Mouse (Mus musculus) neural tube, embryonic 11.5 days (tissue): Measurements from ENCODE around the gene Ndufb2. TPM values are rescaled to one million over a fixed set of nuclear protein-coding genes. Genes with fewer than 3 reads are reported as not detected.

Experiments
- ATAC-seq: fragments of 200-750 bp; cut with Nextera tagmentation; 2 replicates; pipeline ENCODE4 v1.8.0; 2017; ENCODE audit warnings: moderate number of reproducible peaks, mild to moderate bottlenecking, moderate TSS enrichment, moderate library complexity; ENCODE audit not compliant: insufficient read depth, low FRiP score, low TSS enrichment
- DNase-seq: peaks from one replicate; pipeline ENCODE4 v3.0.0-alpha.2; 2015; ENCODE audit warnings: low spot score
- H3K27ac ChIP-seq: fragments of 300-500 bp; sonication (generic); 2 replicates; pipeline ENCODE4 v1.5.1; 2014; ENCODE audit warnings: low read depth, mild to moderate bottlenecking, low read length
- H3K27me3 ChIP-seq: fragments of 300-500 bp; sonication (generic); 2 replicates; pipeline ENCODE4 v1.6.1; 2014; ENCODE audit warnings: mild to moderate bottlenecking, low read length, mixed read lengths; ENCODE audit not compliant: control insufficient read depth, insufficient read depth
- H3K36me3 ChIP-seq: fragments of 300-500 bp; sonication (generic); 2 replicates; pipeline ENCODE4 v1.6.1; 2014; ENCODE audit warnings: mild to moderate bottlenecking, low read length, moderate library complexity, mixed read lengths; ENCODE audit not compliant: control insufficient read depth, insufficient read depth
- H3K4me1 ChIP-seq: fragments of 300-500 bp; sonication (generic); 2 replicates; pipeline ENCODE4 v1.6.1; 2014; ENCODE audit warnings: low read length, mixed read lengths; ENCODE audit not compliant: control insufficient read depth, insufficient read depth
- H3K4me2 ChIP-seq: fragments of 300-500 bp; sonication (generic); 2 replicates; pipeline ENCODE4 v1.6.1; 2014; ENCODE audit warnings: low read depth, mild to moderate bottlenecking, moderate library complexity
- H3K4me3 ChIP-seq: fragments of 300-500 bp; sonication (generic); 2 replicates; pipeline ENCODE4 v1.5.1; 2014; ENCODE audit warnings: low read depth, low read length
- H3K9ac ChIP-seq: fragments of 300-500 bp; sonication (generic); 2 replicates; pipeline ENCODE4 v1.6.1; 2014; ENCODE audit warnings: mild to moderate bottlenecking, low read length
- H3K9me3 ChIP-seq: fragments of 300-500 bp; sonication (generic); 2 replicates; pipeline ENCODE4 v1.6.1; 2016; ENCODE audit warnings: low read length; ENCODE audit not compliant: control insufficient read depth
- WGBS: fragments of 180-500 bp; shearing (Covaris S2); extraction: QIAGEN DNeasy Blood & Tissue Kit; methylation state at CpG from one replicate; pipeline ENCODE4 v1.1.7; 2014; 5-methylcytosine and 5-hydroxymethylcytosine counted together
- polyA plus RNA-seq: library from polyadenylated mRNA; unstranded; fragments of >200 nt; fragmentation: Nextera tagmentation; extraction: Ambion mirVana; gene quantifications from 2 replicates; pipeline ENCODE4 v1.2.1, GENCODE M21; 2014

Ndufb2 gene
- polyA plus RNA-seq, 1 experiment from 2014 or later, result 273 TPM

GRCm38 (mm10) chr6:39604565-39604964, 12.2 kb downstream of the Ndufb2 start:
- no peak overlapping the region for H3K27ac ChIP-seq
- no peaks in the 10 kb centered on the region for H3K9me3 ChIP-seq
- no peak overlapping the region for H3K4me2 ChIP-seq
- H3K4me3 ChIP-seq, result no peak overlapping the region
- 84% methylated on average over 5 of the region's 5 CpGs for WGBS
- H3K9ac ChIP-seq, result no peak overlapping the region
- no peak for DNase-seq
- H3K36me3 ChIP-seq, result peaks cover 2% of the 10 kb centered on the region; the same call in 1 of the 2 replicates
- ATAC-seq, result no peak
- no peaks in the 10 kb centered on the region for H3K27me3 ChIP-seq
- no peaks in the 10 kb centered on the region for H3K4me1 ChIP-seq

DNA sequence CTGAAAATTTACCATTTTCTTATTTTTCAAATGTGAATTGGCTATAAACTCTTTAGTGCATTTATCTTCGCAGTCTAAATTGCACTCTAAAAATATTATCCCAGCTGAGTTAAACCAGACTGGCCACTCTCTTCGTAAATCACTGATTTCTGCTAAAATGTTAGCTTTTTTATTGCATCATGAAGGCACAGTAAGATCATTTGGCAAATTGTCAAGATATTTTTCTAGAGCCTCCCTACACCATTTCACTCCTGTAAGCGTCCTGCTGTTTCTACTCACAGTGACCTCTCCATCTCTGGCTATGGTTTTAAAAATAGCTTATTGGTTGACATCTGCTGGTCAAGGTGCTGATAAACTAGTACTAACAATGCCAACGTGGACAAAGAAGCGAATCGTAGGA, 13.7 kb downstream of the Ndufb2 start:
- no peak overlapping the region for H3K4me2 ChIP-seq
- 92% methylated on average over 6 of the region's 6 CpGs for WGBS
- no peaks in the 10 kb centered on the region for H3K9me3 ChIP-seq
- H3K9ac ChIP-seq, result no peak overlapping the region
- no peak overlapping the region for H3K27ac ChIP-seq
- H3K4me3 ChIP-seq, result no peak overlapping the region
- H3K27me3 ChIP-seq, result no peaks in the 10 kb centered on the region
- ATAC-seq, result no peak
- no peaks in the 10 kb centered on the region for H3K4me1 ChIP-seq
- DNase-seq, result no peak
- H3K36me3 ChIP-seq, result no peaks in the 10 kb centered on the region

DNA sequence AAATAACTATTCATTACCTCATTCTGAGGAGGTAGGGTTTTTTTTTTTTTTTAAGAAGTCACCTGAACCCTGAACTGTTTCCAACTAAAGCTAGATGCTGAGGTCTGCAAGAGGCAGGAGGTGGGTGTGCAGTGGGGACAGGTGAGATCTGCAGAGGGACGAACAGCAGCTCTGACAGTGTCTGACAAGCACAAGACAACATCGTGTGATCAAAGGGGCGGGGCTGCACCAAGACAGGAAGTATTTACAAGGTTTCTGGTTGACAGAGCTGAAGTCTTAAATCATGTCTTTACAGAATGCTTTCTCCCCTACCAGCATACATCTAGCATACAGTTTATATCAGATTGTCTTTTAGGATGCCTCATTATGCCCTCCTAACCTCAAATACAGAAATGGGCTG, 14.5 kb downstream of the Ndufb2 start:
- 85% methylated on average over 3 of the region's 3 CpGs for WGBS
- H3K4me1 ChIP-seq, result no peaks in the 10 kb centered on the region

DNA sequence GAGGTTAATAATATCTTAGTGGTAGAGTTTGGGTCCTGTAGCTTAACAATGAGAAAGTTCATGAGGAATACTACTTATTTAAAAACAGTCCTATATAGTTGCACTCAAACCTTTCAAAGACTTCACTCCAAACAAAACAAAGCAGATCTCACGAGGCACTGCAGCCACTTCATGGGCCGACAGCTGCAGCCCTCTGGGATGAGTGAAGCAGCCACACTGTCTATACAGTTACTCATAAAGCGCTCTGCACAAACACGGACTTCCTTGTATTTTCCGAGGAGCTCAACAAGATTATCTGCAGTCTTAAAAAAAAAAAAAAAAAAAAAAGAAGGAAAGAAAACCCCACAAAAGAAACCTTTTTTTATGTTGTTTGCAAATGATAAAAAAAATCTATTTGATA, 15.0 kb downstream of the Ndufb2 start:
- H3K9ac ChIP-seq, result no peak overlapping the region
- H3K9me3 ChIP-seq, result no peaks in the 10 kb centered on the region
- 80% methylated on average over 5 of the region's 5 CpGs for WGBS
- ATAC-seq (no peak), DNase-seq (no peak)
- H3K4me3 ChIP-seq, result no peak overlapping the region
- H3K4me2 ChIP-seq, result no peak overlapping the region
- no peaks in the 10 kb centered on the region for H3K36me3 ChIP-seq
- H3K4me1 ChIP-seq, result no peaks in the 10 kb centered on the region
- no peaks in the 10 kb centered on the region for H3K27me3 ChIP-seq
- H3K27ac ChIP-seq, result no peak overlapping the region

More for the DNA sequence above, 14.5 kb downstream of the Ndufb2 start:
- Histone ChIP-seq H3K27ac (no peak overlapping the region), H3K9me3 (no peaks in the 10 kb centered on the region), H3K36me3 (no peaks in the 10 kb centered on the region), H3K27me3 (no peaks in the 10 kb centered on the region), H3K4me2 (no peak overlapping the region), H3K4me3 (no peak overlapping the region), H3K9ac (no peak overlapping the region)
- no peak for ATAC-seq
- no peak for DNase-seq

DNA sequence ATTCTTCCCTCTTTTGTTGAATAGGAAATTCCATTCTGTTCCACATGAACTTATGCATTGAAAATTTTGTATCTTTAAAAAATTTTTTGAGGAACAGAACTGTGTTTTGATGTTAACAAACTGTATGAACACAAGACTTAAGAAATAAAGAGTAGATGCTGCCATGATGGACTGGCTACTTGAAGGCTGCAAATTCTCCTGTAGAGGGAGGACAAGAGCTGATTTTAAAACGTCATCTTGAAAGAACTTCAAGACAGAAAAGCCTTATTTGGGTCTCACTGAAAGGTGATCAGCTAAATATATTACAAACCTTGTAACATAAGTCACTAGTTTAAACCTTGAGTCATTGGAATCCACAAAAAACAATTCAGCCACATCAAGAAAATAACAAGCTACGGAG, 17.8 kb downstream of the Ndufb2 start:
- Histone ChIP-seq H3K36me3 (no peaks in the 10 kb centered on the region), H3K27ac (no peak overlapping the region), H3K9ac (no peak overlapping the region), H3K9me3 (no peaks in the 10 kb centered on the region), H3K4me2 (no peak overlapping the region), H3K27me3 (no peaks in the 10 kb centered on the region), H3K4me1 (no peaks in the 10 kb centered on the region), H3K4me3 (no peak overlapping the region)
- ATAC-seq (no peak), DNase-seq (no peak)
- 75% methylated on average over 2 of the region's 2 CpGs for WGBS

DNA sequence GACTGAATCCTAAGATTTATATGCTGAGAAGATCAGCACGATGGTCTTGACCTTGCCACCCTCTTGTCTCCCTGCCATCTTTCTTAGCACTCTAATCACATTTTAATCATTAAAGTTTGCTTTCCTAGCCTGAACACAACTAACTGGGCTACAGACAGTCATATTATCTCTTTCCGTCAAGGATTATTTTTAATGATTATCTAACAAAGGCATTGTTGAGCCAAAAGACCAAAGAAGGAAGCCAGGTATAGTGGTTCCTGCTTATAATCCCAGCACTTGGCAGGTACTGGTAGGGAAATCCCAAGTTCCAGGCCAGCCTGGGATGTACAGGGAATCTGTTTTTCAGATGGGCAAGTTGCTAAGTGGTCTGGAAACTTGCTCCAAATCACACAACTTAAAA, 18.9 kb downstream of the Ndufb2 start:
- Histone ChIP-seq H3K9me3 (no peaks in the 10 kb centered on the region), H3K36me3 (no peaks in the 10 kb centered on the region), H3K4me2 (no peak overlapping the region), H3K4me3 (no peak overlapping the region), H3K9ac (no peak overlapping the region), H3K4me1 (no peaks in the 10 kb centered on the region), H3K27ac (no peak overlapping the region), H3K27me3 (no peaks in the 10 kb centered on the region)
- no peak for DNase-seq
- WGBS, result 93% methylated on average over 2 of the region's 2 CpGs
- ATAC-seq, result no peak

Other genes starting within 250 kb of the Ndufb2 start
- 54.1 and 58.8 TPM in 2 replicates for gene Slc37a3, start 214.9 kb upstream of the Ndufb2 start, polyA plus RNA-seq
- 0.19 and 0.26 TPM in 2 replicates for gene Rab19, start 211.4 kb upstream of the Ndufb2 start, polyA plus RNA-seq
- 130 and 145 TPM in 2 replicates for gene Mkrn1, start 172.1 kb upstream of the Ndufb2 start, polyA plus RNA-seq
- 43.6 and 43.7 TPM in 2 replicates for gene Dennd2a, start 34.7 kb upstream of the Ndufb2 start, polyA plus RNA-seq
- 28.9 and 32.3 TPM in 2 replicates for gene Adck2, start 18.7 kb upstream of the Ndufb2 start, polyA plus RNA-seq
- gene Gm42420, start 6.8 kb upstream of the Ndufb2 start, polyA plus RNA-seq, result 0.93 and 2.1 TPM in 2 replicates
- 22.1 TPM in 2 replicates for gene Braf, start 132.9 kb downstream of the Ndufb2 start, polyA plus RNA-seq
- gene Mrps33, start 218.4 kb downstream of the Ndufb2 start, polyA plus RNA-seq, result 226 and 230 TPM in 2 replicates